Mouse (Mus musculus) common myeloid progenitor, adult 5-6 weeks (primary cell): ENCODE measurements at regions not wholly inside any gene's neighbourhood (a gene's known extent, or its start where the extent isn't known, plus 50 kb on each side); places are given as distances from the start of the nearest gene placed in this dataset.
"Not testable (repeated sequence)": the region's sequence is repeated elsewhere in the genome, so short reads cannot be mapped to it uniquely, and the experiment has no call there.

Experiments used
- ATAC-seq: replicated peaks from 2 replicates; pipeline ENCODE4 v1.8.0; 2016; ENCODE audit warnings: low read depth, mild to moderate bottlenecking, moderate TSS enrichment, inconsistent platforms; ENCODE audit not compliant: poor library complexity, severe bottlenecking

- ATAC-seq: no peak
Observed at GRCm38 (mm10) chr5:67487965-67488409, 59.9 kb upstream of the Bend4 start.

- not testable (repeated sequence) for ATAC-seq
Observed at GRCm38 (mm10) chr5:67490709-67491108, 62.6 kb upstream of the Bend4 start.

- ATAC-seq: no peak
Observed at GRCm38 (mm10) chr5:67492893-67493302, 64.8 kb upstream of the Bend4 start.

- ATAC-seq: no peak
Observed at GRCm38 (mm10) chr5:67496710-67497109, 68.6 kb upstream of the Bend4 start.

- ATAC-seq: no peak
Observed at GRCm38 (mm10) chr5:67520251-67520650, 87.4 kb upstream of the Shisa3 start.

GRCm38 (mm10) chr5:67521423-67521912 lies 86.2 kb upstream of the Shisa3 start:
- ATAC-seq: no peak

GRCm38 (mm10) chr5:67530149-67530548 lies 77.5 kb upstream of the Shisa3 start:
- 0 out of 2 replicates have a peak, but pooled peaks have one; percentile 6 for ATAC-seq

GRCm38 (mm10) chr5:67530957-67531356 lies 76.7 kb upstream of the Shisa3 start:
- peak; percentile 55 for ATAC-seq

GRCm38 (mm10) chr5:67532351-67532750 lies 75.3 kb upstream of the Shisa3 start:
- ATAC-seq: peak; percentile 93

- ATAC-seq: no peak
Observed at GRCm38 (mm10) chr5:67532756-67533255, 74.9 kb upstream of the Shisa3 start.

- ATAC-seq: no peak
Observed at GRCm38 (mm10) chr5:67534056-67534455, 73.6 kb upstream of the Shisa3 start.

GRCm38 (mm10) chr5:67537990-67538389 lies 69.7 kb upstream of the Shisa3 start:
- ATAC-seq: no peak

- no peak for ATAC-seq
Observed at GRCm38 (mm10) chr5:67539591-67540238, 68.0 kb upstream of the Shisa3 start.

- ATAC-seq: no peak
Observed at GRCm38 (mm10) chr5:67541867-67542266, 65.8 kb upstream of the Shisa3 start.

GRCm38 (mm10) chr5:67544028-67544589 lies 63.6 kb upstream of the Shisa3 start:
- ATAC-seq: no peak

- ATAC-seq: no peak
Observed at GRCm38 (mm10) chr5:67550257-67550656, 57.4 kb upstream of the Shisa3 start.

GRCm38 (mm10) chr5:67551668-67552390 lies 55.9 kb upstream of the Shisa3 start:
- no peak for ATAC-seq

- ATAC-seq: 0 out of 2 replicates have a peak, but pooled peaks have one; percentile 36
Observed at GRCm38 (mm10) chr5:67552865-67553264, 54.8 kb upstream of the Shisa3 start.
